Mouse (Mus musculus) activated CD4-positive, CD25-positive, alpha-beta regulatory T cell, adult 9 weeks (primary cell): ENCODE measurements around the gene Abcc9. TPM values are rescaled to one million over a fixed set of nuclear protein-coding genes. Genes with fewer than 3 reads are reported as not detected.

Source experiments
- polyA plus RNA-seq: library from polyadenylated mRNA; unstranded; fragments of 100-300 nt; shearing (Covaris generic); gene quantifications from one replicate; pipeline ENCODE4 v1.2.1, GENCODE M21; 2017

The Abcc9 gene
- polyA plus RNA-seq: 0.05 TPM

GRCm38 (mm10) chr6:142701652-142702637 is at the start of gene Abcc9:
Abcc9 (minus strand) TSS chr6:142702315.

DNA sequence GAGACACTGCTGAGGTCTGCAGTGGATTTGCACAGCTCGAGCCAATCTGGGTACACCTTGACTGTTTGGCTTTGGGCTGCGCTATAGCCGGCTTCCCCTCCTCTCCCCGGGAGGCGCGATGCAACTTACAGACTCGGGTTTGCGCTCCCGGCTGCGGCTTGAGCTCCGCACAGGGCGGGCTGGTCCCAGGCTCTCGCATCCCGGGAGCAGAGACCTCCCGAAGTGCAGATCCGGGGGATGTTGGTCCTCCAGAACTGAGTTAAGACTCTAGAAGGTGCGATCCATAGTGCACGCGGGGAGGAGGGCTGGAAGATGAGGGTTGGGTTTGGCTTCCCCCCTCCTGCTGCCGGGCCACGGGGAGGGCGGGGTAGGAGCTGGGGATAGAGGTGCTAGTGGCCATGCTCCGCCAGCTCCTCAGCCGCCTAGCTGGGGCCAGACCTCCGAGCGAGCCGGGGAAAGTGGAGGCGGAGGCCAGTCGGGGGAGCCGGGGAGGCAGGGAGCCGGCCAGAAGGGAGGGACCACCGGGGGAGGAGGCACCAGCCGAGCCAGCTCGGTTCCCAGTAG is 131.0 kb downstream of the Abcc9 start, which contains the start of gene Kcnj8:
Gene Kcnj8, minus strand, starts transcription at position 560 of the 564 bp plus-strand sequence.

Other genes starting within 250 kb of the Abcc9 start
- gene Gys2, start 229.2 kb downstream of the Abcc9 start, polyA plus RNA-seq: not detected
- gene Ldhb, start 194.4 kb downstream of the Abcc9 start, polyA plus RNA-seq: 154 TPM
- gene Kcnj8, start 130.7 kb downstream of the Abcc9 start, polyA plus RNA-seq: not detected
- gene Cmas, start 54.4 kb upstream of the Abcc9 start, polyA plus RNA-seq: 9.0 TPM
- gene Sult6b2, start 102.2 kb upstream of the Abcc9 start, polyA plus RNA-seq: not detected